Mouse (Mus musculus) G1E (cell line): Measurements from ENCODE around the gene Abhd2. TPM values are rescaled to one million over a fixed set of nuclear protein-coding genes. Genes with fewer than 3 reads are reported as not detected.
A peak's percentile ranks its signal among the peaks of the same experiment; 100 is the strongest.

Source experiments
- ATAC-seq: 2 replicates; pipeline ENCODE4 v1.8.0; 2016; ENCODE audit warnings: mild to moderate bottlenecking; ENCODE audit not compliant: insufficient number of reproducible peaks, poor library complexity, low FRiP score, severe bottlenecking; ENCODE audit errors: extremely low read depth
- DNase-seq: peaks from one replicate; pipeline ENCODE4 v3.0.0; 2012; ENCODE audit warnings: low spot score
- H3K27me3 ChIP-seq: 2 replicates; pipeline ENCODE4 v1.6.1; 2012; ENCODE audit warnings: mild to moderate bottlenecking, low read length, inconsistent platforms; ENCODE audit not compliant: insufficient read depth
- H3K36me3 ChIP-seq: replicated peaks from 2 replicates; pipeline ENCODE3; 2012; ENCODE audit warnings: mild to moderate bottlenecking, inconsistent platforms
- H3K4me1 ChIP-seq: 2 replicates; pipeline ENCODE4 v1.6.1; 2012; ENCODE audit warnings: low read depth, low read length, inconsistent platforms, mixed read lengths; ENCODE audit not compliant: insufficient read depth
- H3K4me3 ChIP-seq: 2 replicates; pipeline ENCODE4 v1.5.1; 2012; ENCODE audit warnings: low read depth, mild to moderate bottlenecking, inconsistent platforms, low read length, moderate library complexity, mixed read lengths
- H3K9me3 ChIP-seq: replicated peaks from 2 replicates; pipeline ENCODE4 v1.6.1; 2012; ENCODE audit warnings: inconsistent platforms
- CTCF ChIP-seq: IDR thresholded peaks from 2 replicates; pipeline ENCODE4 v1.5.1; 2012; ENCODE audit warnings: low read depth, low read length, inconsistent platforms, mixed read lengths
- GATA1 ChIP-seq: IDR thresholded peaks from 2 replicates; pipeline ENCODE4 v1.6.1; 2012; ENCODE audit warnings: borderline replicate concordance, low read length, inconsistent platforms, mixed read lengths
- GATA2 ChIP-seq: IDR thresholded peaks from 2 replicates; pipeline ENCODE4 v1.6.1; 2012; ENCODE audit warnings: low read depth, low read length, inconsistent platforms, borderline replicate concordance
- POLR2AphosphoS5 ChIP-seq: IDR thresholded peaks from 2 replicates; pipeline ENCODE4 v1.6.1; 2012; ENCODE audit warnings: low read depth, low read length, inconsistent platforms; ENCODE audit not compliant: insufficient replicate concordance
- TAL1 ChIP-seq: conservative IDR thresholded peaks from 2 replicates; pipeline ENCODE4 v1.6.1; 2012; ENCODE audit warnings: low read depth, low read length, inconsistent platforms, mixed read lengths
- polyA plus RNA-seq: library from polyadenylated mRNA; stranded (reverse); fragments of >175 nt; gene quantifications from 2 replicates; pipeline ENCODE4 v1.2.3, GENCODE M21; 2012
- total RNA-seq, 2 experiments: library from RNA; stranded (forward) in 1 of 2; stranded (reverse) in 1 of 2; fragments of 200-1000 nt in 1 of 2; fragments of >200 nt in 1 of 2; fragmentation: Nextera tagmentation in 1 of 2; gene quantifications; 2 replicates each; pipeline ENCODE4 v1.2.3; 2014 to 2017

Gene Abhd2
- total and polyA plus RNA-seq, 3 experiments = 9.1 to 68.8 (median 33.8) TPM

DNA sequence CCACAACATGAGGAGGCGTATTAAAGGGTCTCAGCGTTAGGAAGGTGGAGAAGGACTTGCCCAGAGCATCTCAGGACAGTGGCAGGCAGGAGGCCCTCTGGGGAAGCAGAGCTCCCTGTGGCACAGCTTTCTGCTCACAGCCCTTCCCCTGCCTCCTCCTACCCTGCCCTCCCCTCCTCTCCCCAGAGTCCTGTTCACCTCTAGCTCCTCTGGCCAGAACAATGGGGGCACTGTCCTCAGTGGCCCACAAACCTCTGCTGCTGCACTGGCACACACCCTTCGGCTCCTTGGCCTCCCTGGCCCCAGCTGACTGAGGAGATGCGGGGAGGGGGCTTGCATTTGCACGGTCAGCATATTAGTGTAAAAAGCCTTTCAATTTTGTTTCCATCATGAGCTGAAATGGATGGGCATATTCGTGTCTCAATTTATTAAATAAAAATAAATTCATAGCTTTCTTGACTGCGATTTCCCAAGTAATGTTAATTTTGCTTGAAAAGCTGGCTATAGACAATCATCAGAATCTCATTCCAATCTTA, 115.7 kb downstream of the Abhd2 start:
- Histone ChIP-seq H3K9me3 (no peaks in the 10 kb centered on the region), H3K27me3 (peaks cover 41% of the 10 kb centered on the region), H3K4me1 (peaks cover 24% of the 10 kb centered on the region), H3K4me3 (no peak overlapping the region), H3K36me3 (peaks cover under 1% of the 10 kb centered on the region)
- TF ChIP-seq TAL1 = no peak
- TF ChIP-seq GATA1 = no peak
- no peak for TF ChIP-seq POLR2AphosphoS5
- TF ChIP-seq GATA2 = no peak
- no peak for TF ChIP-seq CTCF
- ATAC-seq = no peak
- no peak for DNase-seq

DNA sequence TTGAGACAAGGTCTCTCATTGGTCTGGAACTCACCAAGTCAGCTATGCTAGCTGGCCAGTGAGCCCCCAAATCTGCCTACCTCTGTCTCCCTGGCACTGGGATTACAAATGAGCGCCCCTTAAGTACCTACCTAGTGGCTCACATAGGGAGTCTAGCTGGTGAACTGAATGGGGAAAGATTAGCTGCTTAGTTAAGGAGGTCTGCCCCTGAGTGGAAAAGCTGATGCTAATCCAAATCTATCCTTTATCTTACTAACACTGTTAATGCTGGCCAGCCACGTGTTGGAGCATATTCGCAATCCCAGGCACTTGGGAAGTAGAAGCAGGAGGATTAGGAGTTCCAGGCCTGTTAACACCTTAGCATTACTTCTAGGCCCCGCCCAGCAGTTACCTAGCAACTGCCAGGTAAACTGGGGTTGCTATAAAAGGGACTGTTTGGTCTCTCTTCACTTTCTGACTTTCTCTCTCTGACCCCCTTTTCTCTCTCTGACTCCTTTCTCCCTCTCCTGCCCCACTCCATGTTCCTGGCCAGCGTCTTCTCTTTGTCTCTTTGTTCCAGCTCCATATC, 117.2 kb downstream of the Abhd2 start:
- Histone ChIP-seq H3K36me3 (peaks cover 12% of the 10 kb centered on the region), H3K4me3 (no peak overlapping the region), H3K9me3 (no peaks in the 10 kb centered on the region), H3K4me1 (peaks cover 32% of the 10 kb centered on the region), H3K27me3 (peaks cover 27% of the 10 kb centered on the region)
- DNase-seq (no peak), ATAC-seq (no peak)
- TF ChIP-seq GATA1 = no peak
- TF ChIP-seq POLR2AphosphoS5 = no peak
- no peak for TF ChIP-seq TAL1
- no peak for TF ChIP-seq GATA2

DNA sequence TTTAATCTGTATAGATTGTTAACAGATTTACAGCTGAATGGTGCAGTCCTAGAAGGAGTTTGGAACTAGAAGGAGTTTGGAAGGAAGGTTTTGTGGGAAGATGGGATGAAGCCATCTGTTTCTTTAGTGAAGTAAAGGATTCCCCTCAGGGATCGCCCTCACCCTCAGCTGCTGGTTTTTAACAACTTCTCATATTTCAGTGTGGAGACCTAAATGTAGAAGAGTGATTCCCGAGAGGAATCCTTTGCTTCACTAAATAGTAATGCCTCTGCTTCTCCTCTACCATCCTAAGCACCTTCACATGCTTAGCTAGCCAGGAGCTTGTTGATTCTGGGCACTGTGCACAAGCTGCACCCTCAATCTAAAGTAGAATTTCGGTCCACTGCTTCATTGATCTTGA, 118.5 kb downstream of the Abhd2 start:
- DNase-seq (peak; percentile 9), ATAC-seq (no peak)
- TF ChIP-seq POLR2AphosphoS5 (no peak), TAL1 (no peak), CTCF (no peak), GATA2 (no peak), GATA1 (no peak)
- Histone ChIP-seq H3K27me3 (peaks cover 20% of the 10 kb centered on the region), H3K4me3 (peak overlapping the region; percentile 84), H3K36me3 (peaks cover 21% of the 10 kb centered on the region), H3K4me1 (peaks cover 32% of the 10 kb centered on the region), H3K9me3 (no peaks in the 10 kb centered on the region)

DNA sequence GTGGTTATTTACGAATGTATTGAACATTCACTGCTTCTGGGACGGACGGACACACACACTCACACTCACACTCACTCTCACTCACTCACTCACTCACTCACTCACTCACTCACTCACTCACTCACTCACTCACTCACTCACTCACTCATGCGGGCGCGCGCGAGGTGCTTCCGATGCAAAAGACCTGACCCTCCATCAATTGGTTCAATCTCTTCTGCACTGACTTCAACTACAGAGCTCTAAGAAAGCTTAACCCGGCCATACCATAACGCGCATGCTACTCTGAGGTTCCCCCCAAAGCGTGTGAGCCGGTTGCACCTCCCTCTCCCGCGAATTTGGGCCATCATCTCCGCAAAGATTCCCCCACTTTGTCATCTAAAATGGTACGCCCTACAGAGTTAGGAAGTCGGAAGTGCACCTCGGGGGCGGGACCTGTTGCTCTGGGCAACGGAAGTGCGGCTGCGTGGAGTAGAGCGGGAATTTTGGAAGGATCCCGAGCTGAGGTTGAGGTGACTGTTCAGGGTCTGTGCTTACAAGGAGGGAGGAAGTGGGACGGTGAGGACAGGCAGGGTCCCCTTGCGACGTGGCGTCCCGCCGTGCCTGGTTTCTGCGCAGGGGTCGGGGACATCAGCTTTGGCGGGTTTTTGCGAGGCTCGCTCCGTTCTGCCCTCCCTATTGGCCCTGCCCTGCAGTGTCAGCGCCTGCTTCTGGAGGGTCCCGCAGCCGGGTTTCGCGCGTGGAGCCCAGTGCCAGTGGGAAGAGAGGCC, 119.1 kb downstream of the Abhd2 start, which contains the start of gene Fanci:
Gene Fanci (plus strand): TSS at position 47 of the 767 bp plus-strand sequence.
- H3K36me3 ChIP-seq = peaks cover 25% of the 10 kb centered on the region

DNA sequence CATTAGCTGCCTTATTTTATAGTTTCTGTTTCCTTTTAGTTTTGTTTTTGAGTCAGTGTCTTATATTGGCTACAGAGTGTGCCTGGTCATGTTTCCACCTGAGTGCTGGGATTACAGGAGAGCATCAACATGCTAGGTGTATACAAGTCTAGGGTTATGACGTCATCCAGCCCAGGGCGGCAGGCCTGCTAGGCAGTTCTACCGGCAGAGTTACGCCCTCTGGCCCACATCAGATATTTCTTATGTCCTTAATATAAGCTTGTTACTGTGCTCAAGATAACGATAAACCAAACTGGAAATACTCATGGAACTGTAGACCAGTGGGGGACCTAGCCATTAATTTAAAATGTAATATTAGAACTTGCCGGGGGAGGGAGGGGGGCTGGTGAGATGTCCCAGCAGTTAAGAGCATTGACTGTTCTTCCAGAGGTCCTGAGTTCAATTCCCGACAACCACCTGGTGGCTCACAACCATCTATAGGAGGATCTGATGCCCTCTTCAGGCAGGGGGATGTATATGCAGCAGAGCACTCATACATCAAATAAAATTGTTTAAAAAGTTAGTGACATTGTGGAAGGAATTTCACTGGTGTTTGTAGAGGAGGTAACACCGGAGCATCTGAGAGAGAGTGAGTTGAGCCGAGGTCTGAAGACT, 120.0 kb downstream of the Abhd2 start:
- Histone ChIP-seq H3K9me3 (no peaks in the 10 kb centered on the region), H3K4me3 (peak overlapping the region; percentile 84), H3K27me3 (peaks cover 5% of the 10 kb centered on the region), H3K4me1 (peaks cover 32% of the 10 kb centered on the region), H3K36me3 (peaks cover 34% of the 10 kb centered on the region)
- ATAC-seq (peak; percentile 61), DNase-seq (peak; percentile 54)
- TF ChIP-seq GATA2 (no peak), POLR2AphosphoS5 (no peak), TAL1 (no peak), GATA1 (no peak), CTCF (no peak)

More for the DNA sequence above, 119.1 kb downstream of the Abhd2 start, which contains the start of gene Fanci:
- DNase-seq (peak; percentile 82), ATAC-seq (peak; percentile 77)
- H3K4me3 ChIP-seq = peak within 1 kb of the TSS; percentile 84
- peaks cover 32% of the 10 kb centered on the region for H3K4me1 ChIP-seq
- TF ChIP-seq CTCF = no peak
- no peak for TF ChIP-seq TAL1
- TF ChIP-seq GATA2 = no peak
- no peak for TF ChIP-seq POLR2AphosphoS5
- no peak for TF ChIP-seq GATA1
- H3K27me3 ChIP-seq = peaks cover 14% of the 10 kb centered on the region
- no peaks in the 10 kb centered on the region for H3K9me3 ChIP-seq

DNA sequence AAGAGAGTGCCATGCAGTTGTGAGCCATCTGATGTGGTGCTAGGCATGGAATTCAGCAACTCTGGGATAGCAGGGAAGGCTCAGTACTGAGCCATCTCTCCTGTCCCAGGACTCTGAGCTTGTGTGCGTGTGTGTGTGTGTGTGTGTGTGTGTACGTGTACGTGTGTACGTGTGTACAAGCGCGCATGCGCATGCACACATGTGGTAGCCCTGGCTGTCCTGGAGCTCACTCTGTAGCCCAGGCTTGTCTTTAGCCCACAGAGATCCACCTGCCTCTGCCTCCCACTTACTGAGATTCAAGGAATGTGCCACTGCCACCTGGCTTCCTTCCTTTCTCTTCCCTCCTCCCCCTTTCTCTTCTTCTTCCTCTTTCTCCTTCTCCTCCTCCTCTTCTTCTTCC, 120.9 kb downstream of the Abhd2 start:
- no peak for ATAC-seq
- Histone ChIP-seq H3K27me3 (no peaks in the 10 kb centered on the region), H3K9me3 (no peaks in the 10 kb centered on the region), H3K36me3 (peaks cover 43% of the 10 kb centered on the region), H3K4me1 (peaks cover 31% of the 10 kb centered on the region), H3K4me3 (no peak overlapping the region; the same call in 1 of the 2 replicates)
- TF ChIP-seq GATA1 (no peak), CTCF (no peak), POLR2AphosphoS5 (no peak), GATA2 (no peak), TAL1 (no peak)
- no peak for DNase-seq
